Mouse (Mus musculus) embryonic facial prominence, embryonic 15.5 days (tissue): ENCODE data around the gene Tchp. TPM values are rescaled to one million over a fixed set of nuclear protein-coding genes. Genes with fewer than 3 reads are reported as not detected.

ENCODE experiments used
- ATAC-seq: fragments of 200-750 bp; cut with Nextera tagmentation; 2 replicates; pipeline ENCODE4 v1.8.0; 2017; ENCODE audit warnings: low read depth, moderate TSS enrichment; ENCODE audit not compliant: insufficient number of reproducible peaks, low FRiP score, low TSS enrichment
- H3K27ac ChIP-seq: fragments of 300-500 bp; sonication (generic); replicated peaks from 2 replicates; pipeline ENCODE4 v1.5.1; 2015; ENCODE audit warnings: mild to moderate bottlenecking, inconsistent platforms
- H3K27me3 ChIP-seq: fragments of 300-500 bp; sonication (generic); 2 replicates; pipeline ENCODE4 v1.6.1; 2015; ENCODE audit warnings: inconsistent platforms
- H3K36me3 ChIP-seq: fragments of 300-500 bp; sonication (generic); 2 replicates; pipeline ENCODE4 v1.6.1; 2015; ENCODE audit warnings: mild to moderate bottlenecking, inconsistent platforms
- H3K4me1 ChIP-seq: fragments of 300-500 bp; sonication (generic); 2 replicates; pipeline ENCODE4 v1.6.1; 2015; ENCODE audit warnings: inconsistent platforms
- H3K4me2 ChIP-seq: fragments of 300-500 bp; sonication (generic); replicated peaks from 2 replicates; pipeline ENCODE4 v1.6.1; 2015; ENCODE audit warnings: mild to moderate bottlenecking, inconsistent platforms
- H3K4me3 ChIP-seq: fragments of 300-500 bp; sonication (generic); replicated peaks from 2 replicates; pipeline ENCODE4 v1.5.1; 2015; ENCODE audit warnings: mild to moderate bottlenecking, inconsistent platforms
- H3K9ac ChIP-seq: fragments of 300-500 bp; sonication (generic); 2 replicates; pipeline ENCODE4 v1.6.1; 2015; ENCODE audit warnings: inconsistent platforms
- H3K9me3 ChIP-seq: fragments of 300-500 bp; sonication (generic); replicated peaks from 2 replicates; pipeline ENCODE4 v1.6.1; 2016; ENCODE audit warnings: inconsistent platforms
- WGBS: fragments of 180-500 bp; shearing (Covaris S2); methylation state at CpG from one replicate; pipeline ENCODE4 v1.1.7; 2015; 5-methylcytosine and 5-hydroxymethylcytosine counted together
- polyA plus RNA-seq: library from polyadenylated mRNA; unstranded; fragments of >200 nt; fragmentation: Nextera tagmentation; extraction: Ambion mirVana; gene quantifications from 2 replicates; pipeline ENCODE4 v1.2.1, GENCODE M21; 2015

Tchp gene
- 16.3 and 17.4 TPM in 2 replicates for polyA plus RNA-seq

GRCm38 (mm10) chr5:114707265-114708068 lies at the start of gene Tchp:
Gene Tchp (plus strand): TSS chr5:114707760.
- Histone ChIP-seq H3K9ac (peak within 1 kb of the TSS; percentile 69), H3K4me3 (peak within 1 kb of the TSS; percentile 87), H3K36me3 (peaks cover 29% of the 10 kb centered on the region), H3K9me3 (no peaks in the 10 kb centered on the region), H3K4me2 (peak within 1 kb of the TSS; percentile 84), H3K4me1 (peaks cover 9% of the 10 kb centered on the region), H3K27me3 (no peaks in the 10 kb centered on the region), H3K27ac (no peak within 1 kb of the TSS)
- 2% methylated on average over 49 of the region's 49 CpGs for WGBS
- ATAC-seq: peak; percentile 55; the same call in 1 of the 2 replicates

DNA sequence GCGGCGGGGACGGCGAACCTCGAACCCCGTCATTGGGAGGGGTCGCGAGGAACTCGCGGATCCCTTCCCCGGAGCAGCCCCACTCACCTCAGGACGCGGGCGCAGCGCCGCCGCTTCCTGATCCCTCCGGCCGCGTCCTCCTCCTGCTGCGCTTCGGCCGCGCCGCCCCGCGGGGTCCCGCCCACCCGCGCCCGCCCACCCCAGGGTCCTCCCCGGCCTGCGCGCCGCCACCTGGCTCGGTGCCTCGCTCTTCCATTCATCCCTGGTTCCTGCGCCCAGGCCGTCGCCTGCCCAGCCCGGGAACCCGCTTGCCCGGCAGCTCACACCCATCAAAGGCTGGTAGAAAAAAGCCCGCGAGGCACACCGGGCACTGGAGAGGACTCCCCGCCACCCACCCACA lies 49.3 kb upstream of the Tchp start, which contains the start of gene Trpv4:
Gene Trpv4, minus strand, starts transcription at position 167 of the 400 bp plus-strand sequence.
- H3K27me3 ChIP-seq: peaks cover 23% of the 10 kb centered on the region
- H3K4me1 ChIP-seq: peaks cover 42% of the 10 kb centered on the region
- H3K9ac ChIP-seq: peak within 1 kb of the TSS; percentile 16; the same call in 1 of the 2 replicates
- H3K4me3 ChIP-seq: peak within 1 kb of the TSS; percentile 48
- H3K27ac ChIP-seq: no peak within 1 kb of the TSS
- peak; percentile 65 for ATAC-seq
- H3K36me3 ChIP-seq: no peaks in the 10 kb centered on the region
- under 1% methylated on average over 34 of the region's 47 CpGs for WGBS
- H3K9me3 ChIP-seq: no peaks in the 10 kb centered on the region
- peak within 1 kb of the TSS; percentile 75 for H3K4me2 ChIP-seq

DNA sequence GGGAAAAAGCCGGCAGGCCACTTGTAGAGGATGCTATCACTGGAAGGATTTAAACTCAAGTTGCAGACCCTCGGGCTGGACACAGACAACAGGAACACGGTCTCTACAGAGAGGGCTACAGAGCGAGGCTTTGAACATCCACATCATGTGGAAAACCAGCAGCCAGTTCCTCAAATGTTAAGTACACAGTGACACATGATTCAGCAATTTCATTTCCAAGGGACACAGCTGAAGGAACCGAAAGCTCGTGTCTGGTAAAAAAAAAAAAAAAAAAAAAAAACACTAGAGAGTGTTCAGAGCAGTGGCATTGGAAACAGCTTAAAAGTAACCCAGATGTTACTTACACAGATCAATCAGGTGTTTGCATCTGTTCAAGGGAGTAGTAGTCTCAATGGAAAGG lies 46.5 kb upstream of the Tchp start:
- no peak for ATAC-seq
- WGBS: 51% methylated on average over 6 of the region's 6 CpGs
- Histone ChIP-seq H3K4me2 (no peak overlapping the region), H3K9ac (no peak overlapping the region), H3K27ac (no peak overlapping the region), H3K9me3 (no peaks in the 10 kb centered on the region), H3K4me1 (peaks cover 45% of the 10 kb centered on the region), H3K4me3 (no peak overlapping the region), H3K36me3 (no peaks in the 10 kb centered on the region), H3K27me3 (peaks cover 21% of the 10 kb centered on the region)

DNA sequence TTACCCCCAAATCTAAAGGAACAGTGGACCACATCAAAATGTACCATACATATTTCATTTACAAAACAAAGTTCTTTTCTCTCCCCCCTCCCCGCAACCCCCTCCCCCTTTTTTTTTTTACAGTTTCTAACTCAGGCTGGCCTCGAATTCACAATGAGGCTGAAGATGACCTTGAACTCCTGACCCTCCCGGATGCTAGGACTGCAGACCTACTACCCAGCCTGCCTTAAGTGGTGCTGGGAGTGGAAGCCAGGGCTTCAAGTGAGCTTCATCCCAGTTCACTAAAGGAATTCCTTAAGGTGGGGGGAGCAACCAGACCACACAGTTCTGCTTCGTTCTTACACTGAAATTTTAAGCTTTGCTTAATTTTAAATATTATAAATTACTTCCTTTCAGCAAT lies 43.4 kb upstream of the Tchp start:
- ATAC-seq: no peak
- H3K4me3 ChIP-seq: no peak overlapping the region
- 69% methylated on average over 4 of the region's 4 CpGs for WGBS
- H3K4me2 ChIP-seq: no peak overlapping the region
- no peak overlapping the region for H3K27ac ChIP-seq
- no peaks in the 10 kb centered on the region for H3K36me3 ChIP-seq
- peaks cover 25% of the 10 kb centered on the region for H3K4me1 ChIP-seq
- no peaks in the 10 kb centered on the region for H3K9me3 ChIP-seq
- H3K27me3 ChIP-seq: peaks cover 3% of the 10 kb centered on the region; the same call in 1 of the 2 replicates
- H3K9ac ChIP-seq: no peak overlapping the region

GRCm38 (mm10) chr5:114664750-114665149 lies 42.8 kb upstream of the Tchp start:
- Histone ChIP-seq H3K36me3 (peaks cover under 1% of the 10 kb centered on the region; the same call in 1 of the 2 replicates), H3K4me2 (no peak overlapping the region), H3K4me3 (no peak overlapping the region), H3K27ac (peak overlapping the region; percentile 49; the same call in 1 of the 2 replicates), H3K4me1 (peaks cover 23% of the 10 kb centered on the region), H3K9ac (no peak overlapping the region), H3K27me3 (no peaks in the 10 kb centered on the region; the same call in 1 of the 2 replicates), H3K9me3 (no peaks in the 10 kb centered on the region)
- ATAC-seq: peak; percentile 77
- 33% methylated on average over 7 of the region's 7 CpGs for WGBS

GRCm38 (mm10) chr5:114666659-114667058 lies 40.9 kb upstream of the Tchp start:
- Histone ChIP-seq H3K4me2 (no peak overlapping the region), H3K36me3 (peaks cover 8% of the 10 kb centered on the region; the same call in 1 of the 2 replicates), H3K27me3 (no peaks in the 10 kb centered on the region), H3K9ac (no peak overlapping the region), H3K4me3 (no peak overlapping the region), H3K9me3 (no peaks in the 10 kb centered on the region), H3K4me1 (peaks cover 23% of the 10 kb centered on the region), H3K27ac (no peak overlapping the region)
- ATAC-seq: no peak
- WGBS: 41% methylated on average over 1 of the region's 1 CpGs

GRCm38 (mm10) chr5:114667228-114667856 lies 40.2 kb upstream of the Tchp start:
- ATAC-seq: peak; percentile 89
- 2% methylated on average over 36 of the region's 36 CpGs for WGBS
- Histone ChIP-seq H3K4me3 (peak overlapping the region; percentile 35), H3K4me1 (peaks cover 23% of the 10 kb centered on the region), H3K27me3 (no peaks in the 10 kb centered on the region), H3K36me3 (peaks cover 8% of the 10 kb centered on the region; the same call in 1 of the 2 replicates), H3K27ac (peak overlapping the region; percentile 53), H3K4me2 (peak overlapping the region; percentile 54), H3K9ac (no peak overlapping the region), H3K9me3 (no peaks in the 10 kb centered on the region)

DNA sequence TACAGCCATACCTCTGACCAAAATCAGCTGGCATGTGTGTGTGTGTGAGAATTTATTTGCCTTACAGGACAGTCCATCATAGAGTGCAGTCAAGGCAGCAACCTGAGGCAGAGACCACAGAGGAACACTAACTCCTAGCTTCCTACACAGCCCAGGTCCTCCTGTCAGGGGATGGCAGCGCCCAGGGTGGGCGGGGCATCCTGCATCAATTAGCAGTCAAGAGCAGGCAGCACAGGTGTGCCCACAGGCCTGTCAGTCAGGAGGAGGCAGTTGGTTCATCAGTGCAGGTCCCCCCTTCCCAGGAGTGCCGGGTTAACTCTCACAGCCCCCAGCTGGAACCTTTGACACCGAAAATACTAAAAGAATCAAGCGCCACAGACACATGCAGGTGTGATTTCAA lies 38.5 kb upstream of the Tchp start:
- Histone ChIP-seq H3K27ac (no peak overlapping the region), H3K4me2 (no peak overlapping the region), H3K4me1 (peaks cover 23% of the 10 kb centered on the region), H3K9ac (no peak overlapping the region), H3K9me3 (no peaks in the 10 kb centered on the region), H3K36me3 (peaks cover 19% of the 10 kb centered on the region), H3K27me3 (no peaks in the 10 kb centered on the region), H3K4me3 (no peak overlapping the region)
- 80% methylated on average over 5 of the region's 5 CpGs for WGBS
- no peak for ATAC-seq

DNA sequence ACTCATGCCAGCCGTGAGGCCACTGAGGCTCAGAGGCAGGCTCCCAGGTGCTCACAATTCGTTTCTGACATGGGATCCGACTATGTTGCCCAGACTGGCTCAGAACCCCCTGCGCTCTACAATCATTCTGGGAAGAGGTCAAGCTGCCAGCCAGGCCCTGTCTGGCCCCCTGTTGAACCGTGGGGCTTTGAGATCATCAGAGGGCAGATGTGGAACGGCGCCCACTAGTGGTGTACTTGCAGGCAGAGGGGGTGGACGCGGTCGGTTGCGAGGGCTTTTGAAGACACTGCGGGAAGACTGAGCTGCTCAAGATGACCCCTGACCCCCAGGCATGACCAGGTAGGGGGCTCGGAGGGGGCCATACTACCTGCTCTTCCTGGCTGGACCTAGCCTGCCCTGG lies 34.4 kb upstream of the Tchp start:
- peaks cover 40% of the 10 kb centered on the region for H3K36me3 ChIP-seq
- H3K27ac ChIP-seq: no peak overlapping the region
- ATAC-seq: no peak
- no peak overlapping the region for H3K4me2 ChIP-seq
- no peaks in the 10 kb centered on the region for H3K9me3 ChIP-seq
- H3K27me3 ChIP-seq: no peaks in the 10 kb centered on the region
- no peak overlapping the region for H3K9ac ChIP-seq
- H3K4me1 ChIP-seq: peaks cover 5% of the 10 kb centered on the region; the same call in 1 of the 2 replicates
- 89% methylated on average over 13 of the region's 13 CpGs for WGBS
- no peak overlapping the region for H3K4me3 ChIP-seq

DNA sequence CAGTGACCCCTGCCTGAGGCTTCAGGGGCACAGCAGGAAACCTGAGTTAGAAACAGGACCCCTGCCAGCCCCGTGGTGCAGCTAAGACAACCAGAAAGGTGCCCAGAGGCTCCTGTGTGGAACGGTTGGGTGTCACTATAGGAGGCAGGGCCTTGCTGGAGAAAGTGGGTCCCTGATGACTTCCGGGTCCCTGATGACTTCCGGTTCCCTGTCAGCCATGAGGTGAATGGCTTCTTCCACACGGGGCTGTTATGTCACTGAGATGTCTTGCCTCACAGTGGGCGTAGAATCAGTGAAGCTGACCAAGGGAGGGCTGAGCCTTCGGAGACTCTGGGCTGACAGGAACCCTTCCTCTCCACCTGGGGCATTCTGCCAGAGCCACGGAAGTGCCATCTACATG lies 33.0 kb upstream of the Tchp start:
- H3K36me3 ChIP-seq: peaks cover 40% of the 10 kb centered on the region
- no peak for ATAC-seq
- H3K4me2 ChIP-seq: no peak overlapping the region

GRCm38 (mm10) chr5:114679841-114680591 lies 27.5 kb upstream of the Tchp start:
- Histone ChIP-seq H3K27me3 (no peaks in the 10 kb centered on the region), H3K4me3 (no peak overlapping the region), H3K27ac (peak overlapping the region; percentile 63), H3K4me1 (peaks cover 50% of the 10 kb centered on the region), H3K9ac (no peak overlapping the region), H3K36me3 (peaks cover 16% of the 10 kb centered on the region), H3K9me3 (no peaks in the 10 kb centered on the region), H3K4me2 (no peak overlapping the region)
- ATAC-seq: no peak
- WGBS: 64% methylated on average over 17 of the region's 17 CpGs

More for the DNA sequence above, 33.0 kb upstream of the Tchp start:
- 80% methylated on average over 8 of the region's 8 CpGs for WGBS
- H3K27ac ChIP-seq: no peak overlapping the region
- no peaks in the 10 kb centered on the region for H3K9me3 ChIP-seq
- no peak overlapping the region for H3K9ac ChIP-seq
- H3K27me3 ChIP-seq: no peaks in the 10 kb centered on the region
- H3K4me3 ChIP-seq: no peak overlapping the region
- peaks cover 7% of the 10 kb centered on the region for H3K4me1 ChIP-seq
